Mouse (Mus musculus) ZHBTc4 (cell line): ENCODE measurements around the gene Atp6v1g2.

Experiments used
- DNase-seq: peaks from one replicate; pipeline ENCODE4 v3.0.0-alpha.2; 2011; ENCODE audit warnings: low read depth, low spot score

Atp6v1g2 gene

GRCm38 (mm10) chr17:35236996-35237395 is 3.5 kb downstream of the Atp6v1g2 start:
- DNase-seq, result no peak

- no peak for DNase-seq
Measured at GRCm38 (mm10) chr17:35237504-35237903, 4.0 kb downstream of the Atp6v1g2 start.

GRCm38 (mm10) chr17:35239700-35240099 is 6.2 kb downstream of the Atp6v1g2 start:
- DNase-seq, result no peak

- DNase-seq, result no peak
Measured at GRCm38 (mm10) chr17:35240384-35241304, 7.2 kb downstream of the Atp6v1g2 start.

- DNase-seq, result peak; percentile 97
Measured at GRCm38 (mm10) chr17:35241305-35242014, 8.0 kb downstream of the Atp6v1g2 start, which contains the start of gene Ddx39b. Gene Ddx39b, plus strand, starts transcription at chr17:35241746.

- DNase-seq, result peak; percentile 85
Measured at GRCm38 (mm10) chr17:35242015-35242941, 8.8 kb downstream of the Atp6v1g2 start.

- peak; percentile 77 for DNase-seq
Measured at GRCm38 (mm10) chr17:35243086-35243485, 9.6 kb downstream of the Atp6v1g2 start.

- no peak for DNase-seq
Measured at GRCm38 (mm10) chr17:35244999-35245398, 11.5 kb downstream of the Atp6v1g2 start.

- DNase-seq, result peak; percentile 61
Measured at GRCm38 (mm10) chr17:35245731-35246623, 12.5 kb downstream of the Atp6v1g2 start.

GRCm38 (mm10) chr17:35247144-35247543 is 13.7 kb downstream of the Atp6v1g2 start:
- DNase-seq, result no peak

GRCm38 (mm10) chr17:35248986-35249385 is 15.5 kb downstream of the Atp6v1g2 start:
- DNase-seq, result no peak

- DNase-seq, result no peak
Measured at GRCm38 (mm10) chr17:35249451-35250197, 16.2 kb downstream of the Atp6v1g2 start.

GRCm38 (mm10) chr17:35250348-35251120 is 17.1 kb downstream of the Atp6v1g2 start:
- no peak for DNase-seq

GRCm38 (mm10) chr17:35251162-35251719 is 17.8 kb downstream of the Atp6v1g2 start:
- no peak for DNase-seq

- no peak for DNase-seq
Measured at GRCm38 (mm10) chr17:35251981-35252380, 18.5 kb downstream of the Atp6v1g2 start.

GRCm38 (mm10) chr17:35252619-35253292 is 19.3 kb downstream of the Atp6v1g2 start:
- no peak for DNase-seq

GRCm38 (mm10) chr17:35253293-35254093 is 20.0 kb downstream of the Atp6v1g2 start:
- DNase-seq, result no peak
